Mouse (Mus musculus) bone marrow macrophage, adult 2 months (primary cell): ENCODE data around the gene Slc23a2.

Experiments
- CTCF ChIP-seq: IDR thresholded peaks from 2 replicates; pipeline ENCODE4 v1.5.1; 2012; ENCODE audit warnings: low read depth, mild to moderate bottlenecking, low read length, moderate library complexity
- POLR2A ChIP-seq: IDR thresholded peaks from 2 replicates; pipeline ENCODE4 v1.6.1; 2012; ENCODE audit warnings: mild to moderate bottlenecking, low read depth, low read length, borderline replicate concordance

DNA sequence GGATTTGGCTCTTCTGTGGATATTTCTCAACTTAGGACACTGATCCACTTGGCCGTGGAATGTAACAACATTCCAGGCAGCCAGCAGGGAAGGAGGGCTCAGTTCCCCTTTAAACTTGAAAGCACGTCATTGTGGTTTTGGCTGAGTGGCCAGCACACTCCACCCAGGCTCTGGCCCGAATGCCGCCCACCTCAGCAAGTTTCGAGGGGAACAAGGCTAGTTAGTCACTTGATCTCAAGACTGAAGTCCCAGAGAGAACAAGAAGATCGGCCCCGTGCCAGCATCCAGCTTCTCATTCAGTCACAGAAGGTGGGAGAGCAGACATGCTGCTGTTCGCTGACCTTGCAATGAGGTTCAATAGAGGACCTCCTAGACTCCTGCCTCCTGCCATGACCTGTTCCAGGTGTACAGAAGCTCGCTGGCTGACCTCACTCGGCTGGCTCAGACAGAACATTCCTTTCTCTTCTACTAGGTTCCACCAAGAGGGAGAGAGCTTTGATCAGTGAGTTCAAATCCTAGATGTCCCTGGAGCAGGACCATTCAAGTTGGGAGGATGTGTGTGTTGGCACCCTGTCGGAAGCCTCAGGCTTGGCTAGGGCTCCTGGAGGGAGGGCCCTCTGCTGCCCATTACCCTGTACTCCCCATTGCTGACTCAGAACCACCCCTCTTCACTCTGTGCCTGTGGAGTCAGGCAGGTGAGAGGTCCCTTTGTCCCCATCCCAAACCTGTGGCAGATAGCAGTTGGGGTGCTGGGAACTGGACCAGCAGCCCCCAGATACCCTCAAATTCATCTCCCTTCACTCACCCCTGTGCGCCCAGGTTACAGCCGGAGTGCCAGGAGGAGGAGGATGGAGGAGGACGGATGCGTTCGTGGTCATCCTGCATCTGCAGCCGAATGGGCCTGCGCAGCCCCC is 138.1 kb downstream of the Slc23a2 start:
- TF ChIP-seq CTCF (no peak), POLR2A (no peak)
